Comparison of ENCODE assay signal across 8 mouse cellular contexts in genomic region chr11:24074634-24075104, GRCm38 (mm10). TPM values are rescaled to one million over a fixed set of nuclear protein-coding genes. Genes with fewer than 3 reads are reported as not detected.
A peak's percentile ranks its signal among the peaks of the same experiment; 100 is the strongest.
DNase-seq lines count a peak whose midpoint lies in the region; ATAC-seq and TF ChIP-seq lines count a peak whose summit lies in the region.

TSS of gene A830031A19Rik (minus strand) at chr11:24075054.

- no peaks in the 10 kb centered on the region for H3K27me3 ChIP-seq in neural tube, embryonic 11.5 days (ENCODE audit: control insufficient read depth, insufficient read depth, low read length)
- peaks cover 55% of the 10 kb centered on the region for H3K27me3 ChIP-seq in myocyte (ENCODE audit: control insufficient read depth, insufficient read depth, insufficient read length)

- no peak within 1 kb of the TSS for H3ac ChIP-seq in myocyte (ENCODE audit: control insufficient read depth, insufficient read length)

- H3K4me3 ChIP-seq in neural tube, embryonic 11.5 days (ENCODE audit: low read depth, low read length) = peak within 1 kb of the TSS; percentile 93
- H3K4me3 ChIP-seq in myocyte = no peak within 1 kb of the TSS

- TF ChIP-seq POLR2A in myocyte (IDR thresholded peaks at IDR 0.05; ENCODE audit: insufficient read length, low read depth) = no peak

- no peaks in the 10 kb centered on the region for H3K9me3 ChIP-seq in neural tube, embryonic 11.5 days (ENCODE audit: control insufficient read depth, low read length)

- H3K4me2 ChIP-seq in neural tube, embryonic 11.5 days (ENCODE audit: low read depth) = peak within 1 kb of the TSS; percentile 99
- H3K4me2 ChIP-seq in myocyte (ENCODE audit: low read depth) = peak within 1 kb of the TSS; percentile 95

- DNase-seq in embryo, embryonic 10.5 days (ENCODE audit: low spot score) = peak; percentile 72
- DNase-seq in embryo, embryonic 10 days (ENCODE audit: low spot score) = no peak
- DNase-seq in neural tube, embryonic 11.5 days (ENCODE audit: low spot score) = peak; percentile 51
- DNase-seq in neural tube, embryonic 10.5 days (ENCODE audit: extremely low spot score, low spot score) = no peak
- DNase-seq in induced T-regulatory cell, adult 2 months (ENCODE audit: low read depth) = peak; percentile 19
- no peak for DNase-seq in lung, postnatal 10 days

- H3K4me1 ChIP-seq in neural tube, embryonic 11.5 days (ENCODE audit: control insufficient read depth, insufficient read depth, low read length) = peaks cover 14% of the 10 kb centered on the region

- peak within 1 kb of the TSS; percentile 94 for H3K27ac ChIP-seq in neural tube, embryonic 11.5 days (ENCODE audit: low read depth, low read length)

- ATAC-seq in neural tube, embryonic 11.5 days (ENCODE audit: insufficient read depth, low FRiP score, low TSS enrichment) = no peak
- ATAC-seq in megakaryocyte progenitor cell, adult 5-6 weeks (replicated peaks; ENCODE audit: poor library complexity) = no peak

- H3K79me2 ChIP-seq in myocyte (ENCODE audit: control insufficient read depth, insufficient read depth) = no peaks in the 10 kb centered on the region

- H3K36me3 ChIP-seq in neural tube, embryonic 11.5 days (ENCODE audit: control insufficient read depth, insufficient read depth, low read length) = no peaks in the 10 kb centered on the region
- no peaks in the 10 kb centered on the region for H3K36me3 ChIP-seq in myocyte (ENCODE audit: control insufficient read depth, insufficient read depth)

- peak within 1 kb of the TSS; percentile 97 for H3K9ac ChIP-seq in neural tube, embryonic 11.5 days (ENCODE audit: low read length)

- WGBS in neural tube, embryonic 11.5 days = under 1% methylated on average over 11 of the region's 11 CpGs

TF ChIP-seq in myocyte, 11 proteins besides CTCF, POLR2A, EP300 and RAD21:
- no peak for TF ChIP-seq SRF (IDR thresholded peaks at IDR 0.05; ENCODE audit: control insufficient read depth, insufficient read length, low read depth)
- no peak for TF ChIP-seq CEBPB (IDR thresholded peaks at IDR 0.05; ENCODE audit: insufficient read depth, poor library complexity, severe bottlenecking)
- TF ChIP-seq MYOG (IDR thresholded peaks at IDR 0.05; ENCODE audit: control insufficient read depth in 1 of 3, insufficient read depth in 1 of 3, insufficient read length in 2 of 3, low read depth in 2 of 3) = no peak
- TF ChIP-seq E2F4 (IDR thresholded peaks at IDR 0.05; ENCODE audit: insufficient read depth) = no peak
- TF ChIP-seq REST (IDR thresholded peaks at IDR 0.05; ENCODE audit: insufficient read depth, insufficient read length) = no peak
- no peak for TF ChIP-seq MAX (IDR thresholded peaks at IDR 0.05; ENCODE audit: low read depth)
- TF ChIP-seq MYOD1 (IDR thresholded peaks at IDR 0.05; ENCODE audit: control insufficient read depth in 1 of 3, insufficient read length in 2 of 3, low read depth in 2 of 3) = no peak
- TF ChIP-seq POLR2AphosphoS2 (IDR thresholded peaks at IDR 0.05; ENCODE audit: insufficient read length, low read depth) = no peak
- no peak for TF ChIP-seq TCF12 (IDR thresholded peaks at IDR 0.05; ENCODE audit: insufficient read depth, poor library complexity, severe bottlenecking)
- no peak for TF ChIP-seq TCF3 (IDR thresholded peaks at IDR 0.05; ENCODE audit: insufficient read length, low read depth)
- no peak for TF ChIP-seq USF1 (IDR thresholded peaks at IDR 0.05; ENCODE audit: low read depth)

RNA-seq across cellular contexts. Expression of gene A830031A19Rik, which starts in this region (rescaled TPM):
- polyA plus RNA-seq in neural tube, embryonic 11.5 days (2014; fragmentation: Nextera tagmentation; extraction: Ambion mirVana) = not detected in 2 replicates
- polyA plus RNA-seq in myocyte (2012; fragmentation: generic; extraction: Trizol) = not detected
- total RNA-seq in megakaryocyte progenitor cell, adult 5-6 weeks (2015) = not detected in 2 replicates
- not detected in 2 replicates for total RNA-seq in megakaryocyte progenitor cell, adult 5-6 weeks (2017)

Comparison
In these comparisons a context has a peak if more than half of its experiments do, and no peak if none do; other contexts are left out.
1. DNase-seq: peak in embryo, embryonic 10.5 days (single experiment) and induced T-regulatory cell, adult 2 months (single experiment); none in embryo, embryonic 10 days (single experiment), neural tube, embryonic 10.5 days (single experiment) and lung, postnatal 10 days (single experiment).
2. Peak in DNase-seq, H3K4me3 ChIP-seq, H3K27ac ChIP-seq, H3K9ac ChIP-seq and H3K4me2 ChIP-seq in neural tube, embryonic 11.5 days; RNA of the gene not detected or under 1 TPM.